Mouse (Mus musculus): ENCODE results near the gene Gripap1. TPM values are rescaled to one million over a fixed set of nuclear protein-coding genes. Genes with fewer than 3 reads are reported as not detected.

Gene Gripap1
- total RNA-seq (2023), result 100 to 1,000 TPM; 274 to 300 TPM

GRCm38 (mm10) chrX:7789542-7790136, at the start of gene Gripap1:
Gripap1 (plus strand) TSS chrX:7789765.

GRCm38 (mm10) chrX:7750432-7751116, 39.0 kb upstream of the Gripap1 start, which contains the start of gene Ccdc120:
Ccdc120 (minus strand) TSS chrX:7750905.

GRCm38 (mm10) chrX:7762137-7762920, 27.2 kb upstream of the Gripap1 start, which contains the start of gene Tfe3:
Tfe3 (plus strand) TSS chrX:7762560.

GRCm38 (mm10) chrX:7821865-7822779, 32.6 kb downstream of the Gripap1 start, which contains the start of gene Kcnd1:
Kcnd1 (plus strand) TSS chrX:7822289.

GRCm38 (mm10) chrX:7841163-7842162, 51.9 kb downstream of the Gripap1 start, which contains the start of gene Otud5:
Otud5 (plus strand) TSS chrX:7841364.

Other genes with a start within 250 kb of the Gripap1 start
- gene Foxp3, start 216.1 kb upstream of the Gripap1 start, total RNA-seq (2023), result not detected
- gene Ppp1r3f, start 215.5 kb upstream of the Gripap1 start, total RNA-seq (2023), result 1 to 10 TPM; 5.3 to 6.6 TPM
- 10 to 100 TPM; 19.4 to 23.0 TPM for gene Ccdc22, start 184.2 kb upstream of the Gripap1 start, total RNA-seq (2023)
- gene Cacna1f, start 182.7 kb upstream of the Gripap1 start, total RNA-seq (2023), result not detected
- under 1 TPM; 0.55 to 0.56 TPM for gene Syp, start 151.3 kb upstream of the Gripap1 start, total RNA-seq (2023)
- 10 to 100 TPM; 34.3 to 35.7 TPM for gene Prickle3, start 132.5 kb upstream of the Gripap1 start, total RNA-seq (2023)
- gene Plp2, start 118.4 kb upstream of the Gripap1 start, total RNA-seq (2023), result 100 to 1,000 TPM; 105 to 109 TPM
- not detected for gene Magix, start 108.5 kb upstream of the Gripap1 start, total RNA-seq (2023)
- 10 to 100 TPM; 52.4 to 61.9 TPM for gene Gpkow, start 92.6 kb upstream of the Gripap1 start, total RNA-seq (2023)
- gene Wdr45, start 75.4 kb upstream of the Gripap1 start, total RNA-seq (2023), result 10 to 100 TPM; 70.0 to 71.3 TPM
- gene Gm45208, start 67.5 kb upstream of the Gripap1 start, total RNA-seq (2023), result not detected
- 10 to 100 TPM; 13.6 to 14.4 TPM for gene Praf2, start 61.3 kb upstream of the Gripap1 start, total RNA-seq (2023)
- gene Ccdc120, start 38.9 kb upstream of the Gripap1 start, total RNA-seq (2023), result not detected
- gene Tfe3, start 27.2 kb upstream of the Gripap1 start, total RNA-seq (2023), result 10 to 100 TPM; 27.3 to 33.5 TPM
- gene Kcnd1, start 32.5 kb downstream of the Gripap1 start, total RNA-seq (2023), result 1 to 10 TPM in 1 of 2 experiments, under 1 TPM in 1; 0.59 to 2.3 TPM
- gene Otud5, start 51.6 kb downstream of the Gripap1 start, total RNA-seq (2023), result 100 to 1,000 TPM; 180 to 210 TPM
- 10 to 100 TPM; 35.7 to 59.2 TPM for gene Pim2, start 88.5 kb downstream of the Gripap1 start, total RNA-seq (2023)
- 10 to 100 TPM; 30.9 to 34.8 TPM for gene Slc35a2, start 94.3 kb downstream of the Gripap1 start, total RNA-seq (2023)
- gene Pqbp1, start 109.5 kb downstream of the Gripap1 start, total RNA-seq (2023), result 100 to 1,000 TPM; 121 to 128 TPM
- 10 to 100 TPM; 59.7 to 62.1 TPM for gene Timm17b, start 109.6 kb downstream of the Gripap1 start, total RNA-seq (2023)
- not detected for gene Gm10491, start 118.1 kb downstream of the Gripap1 start, total RNA-seq (2023)
- not detected for gene Gm10490, start 119.8 kb downstream of the Gripap1 start, total RNA-seq (2023)
- gene Pcsk1n, start 130.1 kb downstream of the Gripap1 start, total RNA-seq (2023), result not detected
- gene Eras, start 138.8 kb downstream of the Gripap1 start, total RNA-seq (2023), result not detected
- 10 to 100 TPM; 21.5 to 23.6 TPM for gene Hdac6, start 158.1 kb downstream of the Gripap1 start, total RNA-seq (2023)
- not detected for gene Gata1, start 188.3 kb downstream of the Gripap1 start, total RNA-seq (2023)
- not detected for gene Glod5, start 228.7 kb downstream of the Gripap1 start, total RNA-seq (2023)